Mouse (Mus musculus): ENCODE data around the gene Cap1. TPM values are rescaled to one million over a fixed set of nuclear protein-coding genes. Genes with fewer than 3 reads are reported as not detected.

Gene Cap1
- polyA plus RNA-seq, 1 experiment from 2014 or later = 86.4 TPM

- ATAC-seq = no peak
- no peak overlapping the region for H3K9ac ChIP-seq (ENCODE audit: low read depth, low read length)
- no peaks in the 10 kb centered on the region for H3K9me3 ChIP-seq (ENCODE audit: control insufficient read depth, low read length)
These were observed 5.7 kb upstream of the Cap1 start for GRCm38 (mm10) chr4:122891597-122891996.

GRCm38 (mm10) chr4:122890881-122891481 is 5.1 kb upstream of the Cap1 start:
- no peaks in the 10 kb centered on the region for H3K27me3 ChIP-seq (replicated peaks; ENCODE audit: control insufficient read depth, insufficient read depth, low read length)
- H3K36me3 ChIP-seq (ENCODE audit: control insufficient read depth, insufficient read depth, low read length) = no peaks in the 10 kb centered on the region
- no peak overlapping the region for H3K4me2 ChIP-seq (ENCODE audit: low read depth, low read length)
- H3K4me3 ChIP-seq (ENCODE audit: low read length) = no peak overlapping the region
- no peak overlapping the region for H3K9ac ChIP-seq (ENCODE audit: low read depth, low read length)
- no peaks in the 10 kb centered on the region for H3K9me3 ChIP-seq (ENCODE audit: control insufficient read depth, low read length)
- 0 out of 2 replicates have a peak, but pooled peaks cover 6% of the 10 kb centered on the region for H3K4me1 ChIP-seq (ENCODE audit: control insufficient read depth, insufficient read depth, low read length)
- no peak for ATAC-seq
- no peak overlapping the region for H3K27ac ChIP-seq (ENCODE audit: low read length)
- 18% methylated on average over 3 of the region's 3 CpGs for WGBS

More at GRCm38 (mm10) chr4:122891597-122891996, 5.7 kb upstream of the Cap1 start:
- H3K4me1 ChIP-seq (ENCODE audit: control insufficient read depth, insufficient read depth, low read length) = 0 out of 2 replicates have a peak, but pooled peaks cover 6% of the 10 kb centered on the region
- H3K36me3 ChIP-seq (ENCODE audit: control insufficient read depth, insufficient read depth, low read length) = no peaks in the 10 kb centered on the region
- H3K4me3 ChIP-seq (ENCODE audit: low read length) = no peak overlapping the region
- no peaks in the 10 kb centered on the region for H3K27me3 ChIP-seq (replicated peaks; ENCODE audit: control insufficient read depth, insufficient read depth, low read length)
- no peak overlapping the region for H3K27ac ChIP-seq (ENCODE audit: low read length)
- WGBS = 53% methylated on average over 1 of the region's 1 CpGs
- H3K4me2 ChIP-seq (ENCODE audit: low read depth, low read length) = no peak overlapping the region

GRCm38 (mm10) chr4:122887336-122887735 is 1.5 kb upstream of the Cap1 start:
- Histone ChIP-seq H3K27ac (ENCODE audit: low read length) (peak overlapping the region; percentile 99; the same call in 1 of the 2 replicates), H3K9me3 (ENCODE audit: control insufficient read depth, low read length) (no peaks in the 10 kb centered on the region), H3K9ac (ENCODE audit: low read depth, low read length) (peak overlapping the region; percentile 86; the same call in 1 of the 2 replicates), H3K36me3 (ENCODE audit: control insufficient read depth, insufficient read depth, low read length) (no peaks in the 10 kb centered on the region), H3K4me3 (ENCODE audit: low read length) (peak overlapping the region; percentile 83; the same call in 1 of the 2 replicates), H3K4me1 (ENCODE audit: control insufficient read depth, insufficient read depth, low read length) (peaks cover 19% of the 10 kb centered on the region), H3K4me2 (ENCODE audit: low read depth, low read length) (peak overlapping the region; percentile 88; the same call in 1 of the 2 replicates), H3K27me3 (replicated peaks; ENCODE audit: control insufficient read depth, insufficient read depth, low read length) (no peaks in the 10 kb centered on the region)
- 59% methylated on average over 2 of the region's 2 CpGs for WGBS
- no peak for ATAC-seq

- peaks cover 20% of the 10 kb centered on the region for H3K4me1 ChIP-seq (ENCODE audit: control insufficient read depth, insufficient read depth, low read length)
- peak overlapping the region; percentile 86 for H3K9ac ChIP-seq (ENCODE audit: low read depth, low read length)
- H3K9me3 ChIP-seq (ENCODE audit: control insufficient read depth, low read length) = no peaks in the 10 kb centered on the region
- H3K4me3 ChIP-seq (ENCODE audit: low read length) = peak overlapping the region; percentile 83
- WGBS = 4% methylated on average over 19 of the region's 19 CpGs
- H3K27ac ChIP-seq (ENCODE audit: low read length) = peak overlapping the region; percentile 99
- no peak; the same call in 1 of the 2 replicates for ATAC-seq
- no peaks in the 10 kb centered on the region for H3K27me3 ChIP-seq (replicated peaks; ENCODE audit: control insufficient read depth, insufficient read depth, low read length)
- H3K36me3 ChIP-seq (ENCODE audit: control insufficient read depth, insufficient read depth, low read length) = no peaks in the 10 kb centered on the region
- peak overlapping the region; percentile 88 for H3K4me2 ChIP-seq (ENCODE audit: low read depth, low read length)
These were observed 861 bp upstream of the Cap1 start for GRCm38 (mm10) chr4:122886579-122887254.

GRCm38 (mm10) chr4:122884481-122885340 is 1.1 kb downstream of the Cap1 start:
- Histone ChIP-seq H3K36me3 (ENCODE audit: control insufficient read depth, insufficient read depth, low read length) (no peaks in the 10 kb centered on the region), H3K27ac (ENCODE audit: low read length) (peak overlapping the region; percentile 81; the same call in 1 of the 2 replicates), H3K9ac (ENCODE audit: low read depth, low read length) (peak overlapping the region; percentile 91), H3K4me1 (ENCODE audit: control insufficient read depth, insufficient read depth, low read length) (peaks cover 20% of the 10 kb centered on the region), H3K4me3 (ENCODE audit: low read length) (peak overlapping the region; percentile 83), H3K27me3 (replicated peaks; ENCODE audit: control insufficient read depth, insufficient read depth, low read length) (no peaks in the 10 kb centered on the region), H3K9me3 (ENCODE audit: control insufficient read depth, low read length) (no peaks in the 10 kb centered on the region), H3K4me2 (ENCODE audit: low read depth, low read length) (peak overlapping the region; percentile 80)
- ATAC-seq = no peak
- 29% methylated on average over 12 of the region's 12 CpGs for WGBS

- Histone ChIP-seq H3K4me3 (ENCODE audit: low read length) (peak overlapping the region; percentile 83), H3K4me1 (ENCODE audit: control insufficient read depth, insufficient read depth, low read length) (peaks cover 20% of the 10 kb centered on the region), H3K27me3 (replicated peaks; ENCODE audit: control insufficient read depth, insufficient read depth, low read length) (no peaks in the 10 kb centered on the region), H3K4me2 (ENCODE audit: low read depth, low read length) (peak overlapping the region; percentile 80), H3K27ac (ENCODE audit: low read length) (peak overlapping the region; percentile 32; the same call in 1 of the 2 replicates), H3K9ac (ENCODE audit: low read depth, low read length) (peak overlapping the region; percentile 91; the same call in 1 of the 2 replicates), H3K36me3 (ENCODE audit: control insufficient read depth, insufficient read depth, low read length) (no peaks in the 10 kb centered on the region), H3K9me3 (ENCODE audit: control insufficient read depth, low read length) (no peaks in the 10 kb centered on the region)
- no peak for ATAC-seq
- 44% methylated on average over 2 of the region's 2 CpGs for WGBS
These were observed 1.8 kb downstream of the Cap1 start for GRCm38 (mm10) chr4:122884051-122884450.

GRCm38 (mm10) chr4:122883294-122883693 is 2.6 kb downstream of the Cap1 start:
- 91% methylated on average over 3 of the region's 3 CpGs for WGBS
- Histone ChIP-seq H3K36me3 (ENCODE audit: control insufficient read depth, insufficient read depth, low read length) (no peaks in the 10 kb centered on the region), H3K27ac (ENCODE audit: low read length) (no peak overlapping the region), H3K9me3 (ENCODE audit: control insufficient read depth, low read length) (no peaks in the 10 kb centered on the region), H3K9ac (ENCODE audit: low read depth, low read length) (peak overlapping the region; percentile 25; the same call in 1 of the 2 replicates), H3K4me3 (ENCODE audit: low read length) (no peak overlapping the region), H3K4me1 (ENCODE audit: control insufficient read depth, insufficient read depth, low read length) (peaks cover 20% of the 10 kb centered on the region), H3K4me2 (ENCODE audit: low read depth, low read length) (0 out of 2 replicates have a peak overlapping the region, but pooled peaks have one; percentile 7), H3K27me3 (replicated peaks; ENCODE audit: control insufficient read depth, insufficient read depth, low read length) (no peaks in the 10 kb centered on the region)
- ATAC-seq = no peak

GRCm38 (mm10) chr4:122882544-122882943 is 3.3 kb downstream of the Cap1 start:
- H3K4me1 ChIP-seq (ENCODE audit: control insufficient read depth, insufficient read depth, low read length) = peaks cover 20% of the 10 kb centered on the region
- ATAC-seq = no peak
- no peaks in the 10 kb centered on the region for H3K27me3 ChIP-seq (replicated peaks; ENCODE audit: control insufficient read depth, insufficient read depth, low read length)
- H3K9me3 ChIP-seq (ENCODE audit: control insufficient read depth, low read length) = no peaks in the 10 kb centered on the region
- no peak overlapping the region for H3K9ac ChIP-seq (ENCODE audit: low read depth, low read length)
- 80% methylated on average over 3 of the region's 3 CpGs for WGBS
- H3K4me3 ChIP-seq (ENCODE audit: low read length) = no peak overlapping the region
- H3K27ac ChIP-seq (ENCODE audit: low read length) = no peak overlapping the region
- H3K36me3 ChIP-seq (ENCODE audit: control insufficient read depth, insufficient read depth, low read length) = no peaks in the 10 kb centered on the region
- H3K4me2 ChIP-seq (ENCODE audit: low read depth, low read length) = no peak overlapping the region

All from intestine, embryonic 16.5 days (tissue).